26 mouse cellular contexts compared by ENCODE assay signal in genomic region chr7:70618270-70618669, GRCm38 (mm10).
"Had no signal": no experiment of that assay in that cellular context is flagged by ENCODE, and none has a peak within 500 bp of the region (broad histone marks: within the 10 kb centered on the region; RNA-seq: fewer than 3 reads in every experiment).

No protein-coding gene starts in this region.

- H3K27ac ChIP-seq: heart, adult 2 months; heart, embryonic 10.5 days; hindbrain, embryonic 12.5 days; hindbrain, embryonic 14.5 days; intestine, embryonic 15.5 days; layer of hippocampus, adult 2 months; left cerebral cortex, adult 2 months; limb, embryonic 12.5 days; liver, embryonic 13.5 days; liver, embryonic 15.5 days had no signal

- H3K9ac ChIP-seq: heart, embryonic 12.5 days; hindbrain, embryonic 12.5 days; hindbrain, embryonic 14.5 days; intestine, embryonic 15.5 days; limb, embryonic 12.5 days; liver, embryonic 13.5 days; liver, embryonic 15.5 days had no signal

- H3K4me1 ChIP-seq: heart, embryonic 10.5 days; heart, embryonic 12.5 days; hindbrain, embryonic 12.5 days; intestine, embryonic 15.5 days; limb, embryonic 12.5 days; liver, embryonic 13.5 days; liver, embryonic 15.5 days had no signal

- H3K4me3 ChIP-seq: heart, adult 2 months; heart, embryonic 10.5 days; heart, embryonic 12.5 days; hindbrain, embryonic 12.5 days; intestine, embryonic 15.5 days; layer of hippocampus, adult 2 months; left cerebral cortex, adult 2 months; limb, embryonic 12.5 days; liver, embryonic 13.5 days; liver, embryonic 15.5 days had no signal

- H3K4me2 ChIP-seq: heart, embryonic 12.5 days; hindbrain, embryonic 12.5 days; hindbrain, embryonic 14.5 days; intestine, embryonic 15.5 days; limb, embryonic 12.5 days; liver, embryonic 11.5 days; liver, embryonic 13.5 days; liver, embryonic 15.5 days had no signal

- ATAC-seq: hindbrain, embryonic 16.5 days; inflammation-experienced regulatory T-cells, adult 6 months; intestine, embryonic 15.5 days; intestine, postnatal 0 days had no signal

- DNase-seq: gastrocnemius, postnatal 14 days; gastrocnemius, postnatal 36 days; heart, adult 11 months; heart, adult 2 months; heart, postnatal 10 days; heart, postnatal 36 days; kidney, adult 18-20 months; kidney, adult 8-10 months; kidney, postnatal 10 days; kidney, postnatal 25 days; kidney, postnatal 4 days; liver; liver, embryonic 13.5 days had no signal

- H3K27me3 ChIP-seq: heart, embryonic 12.5 days; hindbrain, embryonic 12.5 days; intestine, embryonic 15.5 days; liver, embryonic 13.5 days; liver, embryonic 15.5 days had no signal

- H3K36me3 ChIP-seq: heart, embryonic 10.5 days; heart, embryonic 12.5 days; hindbrain, embryonic 12.5 days; intestine, embryonic 15.5 days; limb, embryonic 12.5 days; liver, embryonic 13.5 days; liver, embryonic 15.5 days had no signal

- H3K9me3 ChIP-seq: heart, embryonic 10.5 days; heart, embryonic 12.5 days; hindbrain, embryonic 12.5 days; intestine, embryonic 15.5 days; limb, embryonic 12.5 days; liver, embryonic 13.5 days; liver, embryonic 15.5 days had no signal
